Mouse (Mus musculus): ENCODE measurements at regions not wholly inside any gene's neighbourhood (a gene's known extent, or its start where the extent isn't known, plus 50 kb on each side); places are given as distances from the start of the nearest gene placed in this dataset.
"Not testable (repeated sequence)": the region's sequence is repeated elsewhere in the genome, so short reads cannot be mapped to it uniquely, and the experiment has no call there.

GRCm38 (mm10) chr13:4776855-4777254, 167.9 kb upstream of the Akr1e1 start:
- 26% methylated on average over 4 of the region's 4 CpGs for WGBS
- no peaks in the 10 kb centered on the region for H3K9me3 ChIP-seq (ENCODE audit: control insufficient read depth, low read length)
- H3K27ac ChIP-seq (ENCODE audit: low read length), result no peak overlapping the region
- H3K4me2 ChIP-seq (ENCODE audit: low read depth, low read length), result no peak overlapping the region
- no peaks in the 10 kb centered on the region for H3K36me3 ChIP-seq (ENCODE audit: control insufficient read depth, insufficient read depth, low read length)
- H3K9ac ChIP-seq (ENCODE audit: low read length), result no peak overlapping the region
- 0 out of 2 replicates have a peak, but pooled peaks cover 2% of the 10 kb centered on the region for H3K4me1 ChIP-seq (replicated peaks; ENCODE audit: control insufficient read depth, insufficient read depth, low read length)
- no peak for ATAC-seq (ENCODE audit: low read depth)
- H3K27me3 ChIP-seq (ENCODE audit: control insufficient read depth, insufficient read depth, low read depth, low read length), result no peaks in the 10 kb centered on the region
- H3K4me3 ChIP-seq (ENCODE audit: low read length), result no peak overlapping the region

DNA sequence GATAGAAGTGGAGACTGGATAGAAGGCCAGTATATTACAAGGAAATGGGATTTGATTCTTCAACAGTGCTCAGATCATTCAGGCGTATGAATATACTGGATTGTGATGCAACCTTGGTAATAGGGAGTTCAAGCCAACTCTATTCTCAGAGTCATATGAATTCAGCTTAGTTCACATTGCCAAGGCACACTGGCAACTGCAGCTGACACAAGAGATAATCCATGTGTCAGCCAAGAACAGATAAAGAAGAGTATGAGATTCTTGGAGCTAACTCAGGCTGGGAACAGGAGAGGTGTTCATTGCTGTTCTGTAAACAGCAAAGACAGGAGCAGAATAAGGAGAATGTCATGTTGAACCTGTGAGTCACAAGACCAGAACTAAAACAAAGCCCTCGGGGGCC, 163.3 kb upstream of the Akr1e1 start:
- Histone ChIP-seq H3K36me3 (ENCODE audit: control insufficient read depth, insufficient read depth, low read length) (no peaks in the 10 kb centered on the region), H3K4me3 (ENCODE audit: low read length) (no peak overlapping the region), H3K27me3 (ENCODE audit: control insufficient read depth, insufficient read depth, low read depth, low read length) (no peaks in the 10 kb centered on the region), H3K9ac (ENCODE audit: low read length) (no peak overlapping the region), H3K4me2 (ENCODE audit: low read depth, low read length) (no peak overlapping the region), H3K4me1 (replicated peaks; ENCODE audit: control insufficient read depth, insufficient read depth, low read length) (peaks cover 6% of the 10 kb centered on the region; the same call in 1 of the 2 replicates), H3K9me3 (ENCODE audit: control insufficient read depth, low read length) (no peaks in the 10 kb centered on the region), H3K27ac (ENCODE audit: low read length) (peak overlapping the region; percentile 57; the same call in 1 of the 2 replicates)
- whole genome bisulfite sequencing, result 77% methylated on average over 2 of the region's 2 CpGs
- ATAC-seq (ENCODE audit: low read depth), result no peak

- WGBS, result 12% methylated on average over 12 of the region's 12 CpGs
- H3K9ac ChIP-seq (ENCODE audit: low read length), result peak overlapping the region; percentile 37; the same call in 1 of the 2 replicates
- H3K36me3 ChIP-seq (ENCODE audit: control insufficient read depth, insufficient read depth, low read length), result no peaks in the 10 kb centered on the region
- no peaks in the 10 kb centered on the region for H3K9me3 ChIP-seq (ENCODE audit: control insufficient read depth, low read length)
- peaks cover 6% of the 10 kb centered on the region; the same call in 1 of the 2 replicates for H3K4me1 ChIP-seq (replicated peaks; ENCODE audit: control insufficient read depth, insufficient read depth, low read length)
- no peaks in the 10 kb centered on the region for H3K27me3 ChIP-seq (ENCODE audit: control insufficient read depth, insufficient read depth, low read depth, low read length)
- H3K4me2 ChIP-seq (ENCODE audit: low read depth, low read length), result peak overlapping the region; percentile 41
- H3K27ac ChIP-seq (ENCODE audit: low read length), result peak overlapping the region; percentile 80
- H3K4me3 ChIP-seq (ENCODE audit: low read length), result peak overlapping the region; percentile 29
- ATAC-seq (ENCODE audit: low read depth), result peak; percentile 100
These were observed 162.4 kb upstream of the Akr1e1 start for GRCm38 (mm10) chr13:4771120-4772075.

DNA sequence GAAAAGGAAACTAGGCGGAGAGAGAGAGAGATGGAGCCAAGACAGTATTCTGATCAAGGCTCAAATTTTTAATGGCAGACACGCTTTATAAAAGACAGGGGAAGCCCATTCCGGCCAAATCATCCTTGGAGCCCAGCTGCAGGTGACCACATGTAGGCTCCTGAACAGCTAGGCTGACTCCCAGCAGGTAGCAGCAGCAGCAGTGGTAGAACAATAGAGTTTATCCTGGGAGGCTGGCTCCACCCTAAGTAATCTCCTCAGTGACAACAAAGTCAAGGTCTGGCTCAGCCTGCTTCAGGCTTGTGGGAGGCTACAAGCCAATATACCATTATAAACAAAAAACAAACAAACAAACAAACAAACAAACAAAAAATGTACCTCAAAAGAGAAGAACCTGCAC, 151.0 kb upstream of the Akr1e1 start:
- no peaks in the 10 kb centered on the region for H3K4me1 ChIP-seq (replicated peaks; ENCODE audit: control insufficient read depth, insufficient read depth, low read length)
- no peak overlapping the region for H3K9ac ChIP-seq (ENCODE audit: low read length)
- no peak overlapping the region for H3K27ac ChIP-seq (ENCODE audit: low read length)
- ATAC-seq (ENCODE audit: low read depth), result no peak
- no peaks in the 10 kb centered on the region for H3K27me3 ChIP-seq (ENCODE audit: control insufficient read depth, insufficient read depth, low read depth, low read length)
- H3K4me2 ChIP-seq (ENCODE audit: low read depth, low read length), result no peak overlapping the region
- H3K9me3 ChIP-seq (ENCODE audit: control insufficient read depth, low read length), result no peaks in the 10 kb centered on the region
- no peak overlapping the region for H3K4me3 ChIP-seq (ENCODE audit: low read length)
- 69% methylated on average over 3 of the region's 3 CpGs for WGBS
- no peaks in the 10 kb centered on the region for H3K36me3 ChIP-seq (ENCODE audit: control insufficient read depth, insufficient read depth, low read length)

- Histone ChIP-seq H3K9me3 (ENCODE audit: control insufficient read depth, low read length) (no peaks in the 10 kb centered on the region), H3K36me3 (ENCODE audit: control insufficient read depth, insufficient read depth, low read length) (no peaks in the 10 kb centered on the region), H3K4me2 (ENCODE audit: low read depth, low read length) (no peak overlapping the region), H3K4me3 (ENCODE audit: low read length) (no peak overlapping the region), H3K27me3 (ENCODE audit: control insufficient read depth, insufficient read depth, low read depth, low read length) (no peaks in the 10 kb centered on the region), H3K27ac (ENCODE audit: low read length) (no peak overlapping the region), H3K9ac (ENCODE audit: low read length) (no peak overlapping the region), H3K4me1 (replicated peaks; ENCODE audit: control insufficient read depth, insufficient read depth, low read length) (no peaks in the 10 kb centered on the region)
- no peak for ATAC-seq (ENCODE audit: low read depth)
These were observed 147.6 kb upstream of the Akr1e1 start for GRCm38 (mm10) chr13:4756529-4756928.

DNA sequence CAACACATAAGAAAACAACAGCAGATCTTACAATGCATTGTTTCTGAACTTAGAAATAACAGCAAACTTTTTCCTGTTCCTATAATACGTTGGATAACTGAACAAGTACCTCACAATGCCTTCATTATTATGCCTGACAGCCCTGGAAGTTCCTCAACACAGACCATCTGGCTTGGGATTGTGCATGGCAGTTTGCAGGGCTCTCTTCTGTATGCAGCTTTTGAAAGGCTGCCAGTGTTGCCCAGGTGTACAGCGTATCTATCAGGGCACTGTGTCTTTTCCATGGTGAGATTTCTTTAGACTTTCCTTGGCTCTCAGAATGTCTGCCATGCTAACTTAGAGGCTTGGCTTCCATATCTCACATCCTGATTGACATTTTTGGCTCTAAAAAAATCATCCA, 134.0 kb upstream of the Akr1e1 start:
- no peaks in the 10 kb centered on the region for H3K36me3 ChIP-seq (ENCODE audit: control insufficient read depth, insufficient read depth, low read length)
- 62% methylated on average over 2 of the region's 2 CpGs for WGBS
- no peak overlapping the region for H3K27ac ChIP-seq (ENCODE audit: low read length)
- H3K4me1 ChIP-seq (replicated peaks; ENCODE audit: control insufficient read depth, insufficient read depth, low read length), result no peaks in the 10 kb centered on the region
- no peak overlapping the region for H3K9ac ChIP-seq (ENCODE audit: low read length)
- H3K4me2 ChIP-seq (ENCODE audit: low read depth, low read length), result no peak overlapping the region
- no peaks in the 10 kb centered on the region for H3K27me3 ChIP-seq (ENCODE audit: control insufficient read depth, insufficient read depth, low read depth, low read length)
- no peak overlapping the region for H3K4me3 ChIP-seq (ENCODE audit: low read length)
- H3K9me3 ChIP-seq (ENCODE audit: control insufficient read depth, low read length), result no peaks in the 10 kb centered on the region
- ATAC-seq (ENCODE audit: low read depth), result no peak

DNA sequence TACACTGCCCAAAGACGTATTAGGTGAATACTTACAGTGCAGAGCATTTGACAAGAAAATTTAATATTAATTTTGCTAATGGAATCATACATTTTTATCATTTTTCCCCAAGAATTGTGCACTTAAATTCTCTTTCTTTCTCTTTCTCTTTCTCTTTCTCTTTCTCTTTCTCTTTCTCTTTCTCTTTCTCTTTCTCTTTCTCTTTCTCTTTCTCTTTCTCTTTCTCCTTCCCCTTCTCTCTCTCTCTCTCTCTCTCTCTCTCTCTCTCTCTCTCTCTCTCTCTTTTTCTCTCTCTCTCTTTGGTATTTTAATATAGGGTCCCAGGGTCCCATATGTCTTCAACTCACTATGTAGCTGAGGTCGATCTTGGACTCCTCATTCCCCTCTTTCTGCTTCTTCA, 107.3 kb upstream of the Akr1e1 start:
- not testable (repeated sequence) for H3K27ac ChIP-seq (ENCODE audit: low read length); ATAC-seq (ENCODE audit: low read depth); H3K9me3 ChIP-seq (ENCODE audit: control insufficient read depth, low read length); H3K4me2 ChIP-seq (ENCODE audit: low read depth, low read length); H3K27me3 ChIP-seq (ENCODE audit: control insufficient read depth, insufficient read depth, low read depth, low read length); H3K9ac ChIP-seq (ENCODE audit: low read length); H3K4me3 ChIP-seq (ENCODE audit: low read length); H3K4me1 ChIP-seq (replicated peaks; ENCODE audit: control insufficient read depth, insufficient read depth, low read length); H3K36me3 ChIP-seq (ENCODE audit: control insufficient read depth, insufficient read depth, low read length)
- WGBS, result 66% methylated on average over 2 of the region's 2 CpGs

- H3K9me3 ChIP-seq (ENCODE audit: control insufficient read depth, low read length), result no peaks in the 10 kb centered on the region
- WGBS, result 61% methylated on average over 1 of the region's 1 CpGs
- H3K27ac ChIP-seq (ENCODE audit: low read length), result no peak overlapping the region
These were observed 105.8 kb upstream of the Akr1e1 start for GRCm38 (mm10) chr13:4714724-4715123.

DNA sequence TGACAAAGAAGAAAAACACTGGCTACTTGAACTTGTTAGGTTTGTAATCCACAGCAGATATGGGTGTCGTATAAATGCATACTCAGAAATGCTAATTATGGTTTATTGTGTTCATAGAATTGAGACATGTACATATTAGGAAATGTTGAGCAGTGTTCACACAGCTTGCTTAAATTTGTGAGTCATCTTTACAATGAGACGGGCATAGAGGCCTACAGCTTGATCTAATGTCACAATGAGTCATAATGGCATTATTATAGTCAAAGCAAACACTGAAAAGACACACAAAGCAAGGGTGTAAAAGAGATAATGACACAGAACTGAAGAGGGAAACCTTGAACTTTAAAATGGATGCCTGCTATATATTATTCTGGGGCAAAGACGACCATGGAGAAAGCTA, 103.7 kb upstream of the Akr1e1 start:
- Histone ChIP-seq H3K36me3 (ENCODE audit: control insufficient read depth, insufficient read depth, low read length) (no peaks in the 10 kb centered on the region), H3K27me3 (ENCODE audit: control insufficient read depth, insufficient read depth, low read depth, low read length) (no peaks in the 10 kb centered on the region), H3K4me1 (replicated peaks; ENCODE audit: control insufficient read depth, insufficient read depth, low read length) (no peaks in the 10 kb centered on the region), H3K9me3 (ENCODE audit: control insufficient read depth, low read length) (no peaks in the 10 kb centered on the region), H3K27ac (ENCODE audit: low read length) (no peak overlapping the region), H3K9ac (ENCODE audit: low read length) (no peak overlapping the region), H3K4me2 (ENCODE audit: low read depth, low read length) (no peak overlapping the region), H3K4me3 (ENCODE audit: low read length) (no peak overlapping the region)
- no peak for ATAC-seq (ENCODE audit: low read depth)
- 68% methylated on average over 3 of the region's 3 CpGs for WGBS

More at GRCm38 (mm10) chr13:4714724-4715123, 105.8 kb upstream of the Akr1e1 start:
- Histone ChIP-seq H3K4me1 (replicated peaks; ENCODE audit: control insufficient read depth, insufficient read depth, low read length) (no peaks in the 10 kb centered on the region), H3K9ac (ENCODE audit: low read length) (no peak overlapping the region), H3K36me3 (ENCODE audit: control insufficient read depth, insufficient read depth, low read length) (no peaks in the 10 kb centered on the region), H3K27me3 (ENCODE audit: control insufficient read depth, insufficient read depth, low read depth, low read length) (no peaks in the 10 kb centered on the region), H3K4me3 (ENCODE audit: low read length) (no peak overlapping the region), H3K4me2 (ENCODE audit: low read depth, low read length) (no peak overlapping the region)
- no peak for ATAC-seq (ENCODE audit: low read depth)

All from lung, embryonic 16.5 days (tissue).